Mouse (Mus musculus): ENCODE data around the gene Aadacl3. TPM values are rescaled to one million over a fixed set of nuclear protein-coding genes. Genes with fewer than 3 reads are reported as not detected.

Aadacl3 gene
- polyA plus RNA-seq (2012; rRNA removed): not detected in 2 replicates

GRCm38 (mm10) chr4:144463656-144464055, at the start of gene Aadacl3:
TSS of gene Aadacl3 (minus strand) at chr4:144463756.
- TF ChIP-seq CTCF (IDR thresholded peaks at IDR 0.05; ENCODE audit: extremely low read depth, insufficient read length, insufficient replicate concordance, low read depth, low read length): no peak
- TF ChIP-seq POLR2A (IDR thresholded peaks at IDR 0.05; ENCODE audit: low read depth, low read length): no peak
- WGBS: 53% methylated on average over 3 of the region's 3 CpGs
- no peaks in the 10 kb centered on the region for H3K4me1 ChIP-seq (ENCODE audit: control insufficient read depth, insufficient read depth, insufficient read length, low read length)
- no peak within 1 kb of the TSS for H3K4me3 ChIP-seq (ENCODE audit: low read depth, low read length)
- H3K27ac ChIP-seq (ENCODE audit: insufficient read depth, low read depth, low read length): no peak within 1 kb of the TSS
- no peaks in the 10 kb centered on the region for H3K27me3 ChIP-seq (ENCODE audit: control insufficient read depth, insufficient read depth, low read length)
- no peaks in the 10 kb centered on the region for H3K36me3 ChIP-seq (ENCODE audit: control insufficient read depth, insufficient read depth, low read length)

- no peak overlapping the region for H3K27ac ChIP-seq (ENCODE audit: insufficient read depth, low read depth, low read length)
- 69% methylated on average over 1 of the region's 1 CpGs for WGBS
- H3K4me1 ChIP-seq (ENCODE audit: control insufficient read depth, insufficient read depth, insufficient read length, low read length): no peaks in the 10 kb centered on the region
- no peak overlapping the region for H3K4me3 ChIP-seq (ENCODE audit: low read depth, low read length)
- no peaks in the 10 kb centered on the region for H3K36me3 ChIP-seq (ENCODE audit: control insufficient read depth, insufficient read depth, low read length)
- H3K27me3 ChIP-seq (ENCODE audit: control insufficient read depth, insufficient read depth, low read length): no peaks in the 10 kb centered on the region
- no peak for TF ChIP-seq POLR2A (IDR thresholded peaks at IDR 0.05; ENCODE audit: low read depth, low read length)
- TF ChIP-seq CTCF (IDR thresholded peaks at IDR 0.05; ENCODE audit: extremely low read depth, insufficient read length, insufficient replicate concordance, low read depth, low read length): no peak
Observed at GRCm38 (mm10) chr4:144506518-144506917, 43.0 kb upstream of the Aadacl3 start.

GRCm38 (mm10) chr4:144493331-144493730, 29.8 kb upstream of the Aadacl3 start:
- H3K4me1 ChIP-seq (ENCODE audit: control insufficient read depth, insufficient read depth, insufficient read length, low read length): no peaks in the 10 kb centered on the region
- H3K36me3 ChIP-seq (ENCODE audit: control insufficient read depth, insufficient read depth, low read length): no peaks in the 10 kb centered on the region
- H3K4me3 ChIP-seq (ENCODE audit: low read depth, low read length): no peak overlapping the region
- H3K27me3 ChIP-seq (ENCODE audit: control insufficient read depth, insufficient read depth, low read length): no peaks in the 10 kb centered on the region
- TF ChIP-seq CTCF (IDR thresholded peaks at IDR 0.05; ENCODE audit: extremely low read depth, insufficient read length, insufficient replicate concordance, low read depth, low read length): no peak
- no peak for TF ChIP-seq POLR2A (IDR thresholded peaks at IDR 0.05; ENCODE audit: low read depth, low read length)
- H3K27ac ChIP-seq (ENCODE audit: insufficient read depth, low read depth, low read length): no peak overlapping the region

GRCm38 (mm10) chr4:144468091-144468490, 4.5 kb upstream of the Aadacl3 start:
- H3K36me3 ChIP-seq (ENCODE audit: control insufficient read depth, insufficient read depth, low read length): no peaks in the 10 kb centered on the region
- WGBS: 70% methylated on average over 1 of the region's 1 CpGs
- no peak overlapping the region for H3K4me3 ChIP-seq (ENCODE audit: low read depth, low read length)
- H3K4me1 ChIP-seq (ENCODE audit: control insufficient read depth, insufficient read depth, insufficient read length, low read length): no peaks in the 10 kb centered on the region
- TF ChIP-seq POLR2A (IDR thresholded peaks at IDR 0.05; ENCODE audit: low read depth, low read length) (no peak), CTCF (IDR thresholded peaks at IDR 0.05; ENCODE audit: extremely low read depth, insufficient read length, insufficient replicate concordance, low read depth, low read length) (no peak)
- H3K27ac ChIP-seq (ENCODE audit: insufficient read depth, low read depth, low read length): no peak overlapping the region
- no peaks in the 10 kb centered on the region for H3K27me3 ChIP-seq (ENCODE audit: control insufficient read depth, insufficient read depth, low read length)

- no peak for TF ChIP-seq CTCF (IDR thresholded peaks at IDR 0.05; ENCODE audit: extremely low read depth, insufficient read length, insufficient replicate concordance, low read depth, low read length)
- no peaks in the 10 kb centered on the region for H3K36me3 ChIP-seq (ENCODE audit: control insufficient read depth, insufficient read depth, low read length)
- 67% methylated on average over 2 of the region's 2 CpGs for WGBS
- no peak overlapping the region for H3K4me3 ChIP-seq (ENCODE audit: low read depth, low read length)
- H3K27ac ChIP-seq (ENCODE audit: insufficient read depth, low read depth, low read length): no peak overlapping the region
- no peaks in the 10 kb centered on the region for H3K27me3 ChIP-seq (ENCODE audit: control insufficient read depth, insufficient read depth, low read length)
- H3K4me1 ChIP-seq (ENCODE audit: control insufficient read depth, insufficient read depth, insufficient read length, low read length): no peaks in the 10 kb centered on the region
Observed at GRCm38 (mm10) chr4:144465206-144465605, 1.6 kb upstream of the Aadacl3 start.

- TF ChIP-seq CTCF (IDR thresholded peaks at IDR 0.05; ENCODE audit: extremely low read depth, insufficient read length, insufficient replicate concordance, low read depth, low read length) (no peak), POLR2A (IDR thresholded peaks at IDR 0.05; ENCODE audit: low read depth, low read length) (no peak)
- no peaks in the 10 kb centered on the region for H3K4me1 ChIP-seq (ENCODE audit: control insufficient read depth, insufficient read depth, insufficient read length, low read length)
- WGBS: 79% methylated on average over 2 of the region's 2 CpGs
Observed at GRCm38 (mm10) chr4:144453217-144453616, 10.3 kb downstream of the Aadacl3 start, which contains the start of gene Gm9944. TSS of gene Gm9944 (minus strand) at chr4:144453317.

GRCm38 (mm10) chr4:144448546-144448945, 15.0 kb downstream of the Aadacl3 start:
- TF ChIP-seq CTCF (IDR thresholded peaks at IDR 0.05; ENCODE audit: extremely low read depth, insufficient read length, insufficient replicate concordance, low read depth, low read length) (no peak), POLR2A (IDR thresholded peaks at IDR 0.05; ENCODE audit: low read depth, low read length) (no peak)
- no peak overlapping the region for H3K27ac ChIP-seq (ENCODE audit: insufficient read depth, low read depth, low read length)
- no peaks in the 10 kb centered on the region for H3K4me1 ChIP-seq (ENCODE audit: control insufficient read depth, insufficient read depth, insufficient read length, low read length)
- no peaks in the 10 kb centered on the region for H3K36me3 ChIP-seq (ENCODE audit: control insufficient read depth, insufficient read depth, low read length)
- H3K27me3 ChIP-seq (ENCODE audit: control insufficient read depth, insufficient read depth, low read length): no peaks in the 10 kb centered on the region
- WGBS: 46% methylated on average over 2 of the region's 2 CpGs
- no peak overlapping the region for H3K4me3 ChIP-seq (ENCODE audit: low read depth, low read length)

More at GRCm38 (mm10) chr4:144453217-144453616, 10.3 kb downstream of the Aadacl3 start, which contains the start of gene Gm9944:
- H3K4me3 ChIP-seq (ENCODE audit: low read depth, low read length): no peak within 1 kb of the TSS
- no peak within 1 kb of the TSS for H3K27ac ChIP-seq (ENCODE audit: insufficient read depth, low read depth, low read length)
- H3K36me3 ChIP-seq (ENCODE audit: control insufficient read depth, insufficient read depth, low read length): no peaks in the 10 kb centered on the region
- no peaks in the 10 kb centered on the region for H3K27me3 ChIP-seq (ENCODE audit: control insufficient read depth, insufficient read depth, low read length)
